ENCODE assay signal across 23 mouse cellular contexts in the genomic region with DNA sequence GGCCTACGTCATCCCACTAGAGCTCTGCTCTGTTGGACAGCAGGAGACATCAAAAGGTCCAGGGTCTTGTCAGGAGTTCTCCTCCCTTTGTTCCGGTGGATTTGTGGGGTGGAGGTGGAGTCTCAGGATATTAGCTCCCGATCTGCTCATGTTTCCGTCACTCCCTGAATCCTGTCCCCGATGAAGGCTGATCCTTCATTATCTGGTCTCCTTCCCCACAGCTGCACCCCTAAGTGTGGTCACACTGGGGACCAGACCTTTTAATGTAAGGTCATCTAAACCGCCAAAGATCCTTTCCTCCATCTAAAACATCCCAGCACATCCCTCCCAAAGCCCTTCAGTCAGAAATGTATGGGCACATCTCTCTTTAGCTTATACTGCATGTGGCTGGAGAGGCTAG.
"Had no signal": no experiment of that assay in that cellular context is flagged by ENCODE, and none has a peak within 500 bp of the region (broad histone marks: within the 10 kb centered on the region; RNA-seq: fewer than 3 reads in every experiment).

No protein-coding gene starts in this region.

- H3K4me3 ChIP-seq: limb, embryonic 10.5 days; limb, embryonic 13.5 days; liver, embryonic 12.5 days; liver, embryonic 15.5 days; lung, embryonic 15.5 days; megakaryocyte, embryonic 14.5 days; midbrain, embryonic 10.5 days; midbrain, embryonic 13.5 days; myocyte; neural tube, embryonic 13.5 days had no signal

- H3K27me3 ChIP-seq: limb, embryonic 13.5 days; liver, embryonic 12.5 days; liver, embryonic 15.5 days; lung, embryonic 15.5 days; midbrain, embryonic 13.5 days; neural tube, embryonic 13.5 days had no signal

- H3K27ac ChIP-seq: kidney, postnatal 0 days; limb, embryonic 13.5 days; liver, embryonic 12.5 days; liver, embryonic 15.5 days; midbrain, embryonic 10.5 days; midbrain, embryonic 13.5 days; neural tube, embryonic 13.5 days had no signal

- H3K9ac ChIP-seq: limb, embryonic 13.5 days; liver, embryonic 12.5 days; liver, embryonic 15.5 days; lung, embryonic 15.5 days; midbrain, embryonic 13.5 days; neural tube, embryonic 13.5 days had no signal

- ATAC-seq: liver, embryonic 12.5 days; midbrain, embryonic 13.5 days; midbrain, embryonic 16.5 days had no signal

- DNase-seq: kidney, adult 2 months; kidney, postnatal 36 days; layer of hippocampus, postnatal 36 days; liver; lung, adult 18-20 months; lung, postnatal 10 days; lung, postnatal 36 days; retina, postnatal 1 day; thymus, adult 2 months; thymus, postnatal 14 days; thymus, postnatal 4 days had no signal

- H3K4me2 ChIP-seq: limb, embryonic 13.5 days; liver, embryonic 12.5 days; liver, embryonic 15.5 days; lung, embryonic 15.5 days; midbrain, embryonic 13.5 days; neural tube, embryonic 13.5 days had no signal

- H3K9me3 ChIP-seq: limb, embryonic 10.5 days; limb, embryonic 13.5 days; liver, embryonic 12.5 days; liver, embryonic 15.5 days; lung, embryonic 15.5 days; megakaryocyte, embryonic 14.5 days; midbrain, embryonic 10.5 days; midbrain, embryonic 13.5 days; neural tube, embryonic 13.5 days had no signal

- H3K36me3 ChIP-seq: limb, embryonic 10.5 days; limb, embryonic 13.5 days; liver, embryonic 12.5 days; liver, embryonic 15.5 days; lung, embryonic 15.5 days; midbrain, embryonic 10.5 days; midbrain, embryonic 13.5 days; neural tube, embryonic 13.5 days had no signal
